Mouse (Mus musculus) hematopoietic stem cell, adult 5-6 weeks (primary cell): ENCODE results near the gene Fbxw2. TPM values are rescaled to one million over a fixed set of nuclear protein-coding genes. Genes with fewer than 3 reads are reported as not detected.
A peak's percentile ranks its signal among the peaks of the same experiment; 100 is the strongest.
"Not testable (repeated sequence)": the region's sequence is repeated elsewhere in the genome, so short reads cannot be mapped to it uniquely, and the experiment has no call there.

ENCODE experiments used
- ATAC-seq, 2 experiments: fragments of 125-278 bp in 1 of 2; replicated peaks in 1 of 2; 2 replicates each; pipeline ENCODE4 v1.8.0; 2016 to 2017; ENCODE audit warnings: inconsistent platforms in 2 of 2, mild to moderate bottlenecking in 2 of 2, moderate number of reproducible peaks in 2 of 2, low read depth in 1 of 2, moderate TSS enrichment in 1 of 2; ENCODE audit not compliant: low FRiP score in 2 of 2, poor library complexity in 2 of 2, severe bottlenecking in 2 of 2, insufficient read depth in 1 of 2, low TSS enrichment in 1 of 2
- total RNA-seq: library from RNA; stranded (forward); fragments of 172-1452, 232-1000 nt; gene quantifications from 2 replicates; pipeline ENCODE4 v1.2.3, GENCODE M21; 2017

Gene Fbxw2
- total RNA-seq, 1 experiment from 2014 or later = 76.7 TPM

DNA sequence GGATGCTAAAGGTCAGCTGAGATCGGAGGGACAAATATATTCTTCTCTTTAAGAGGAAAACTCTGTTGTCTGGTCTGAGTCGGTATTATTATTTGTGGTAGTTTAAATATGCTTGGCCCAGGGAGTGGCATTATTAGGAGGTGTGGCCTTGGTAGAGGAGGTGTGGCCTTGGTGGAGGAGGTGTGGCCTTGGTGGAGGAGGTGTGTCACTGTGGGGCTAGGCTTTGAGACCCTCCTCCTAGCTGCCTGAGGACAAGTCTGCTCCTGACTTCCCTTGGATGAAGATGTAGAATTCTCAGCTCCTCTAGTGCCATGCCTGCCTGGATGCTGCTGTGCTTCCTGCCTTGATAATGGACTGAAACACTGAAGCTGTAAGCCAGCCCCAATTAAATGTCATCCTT is 31.6 kb downstream of the Fbxw2 start:
- no peak for ATAC-seq

DNA sequence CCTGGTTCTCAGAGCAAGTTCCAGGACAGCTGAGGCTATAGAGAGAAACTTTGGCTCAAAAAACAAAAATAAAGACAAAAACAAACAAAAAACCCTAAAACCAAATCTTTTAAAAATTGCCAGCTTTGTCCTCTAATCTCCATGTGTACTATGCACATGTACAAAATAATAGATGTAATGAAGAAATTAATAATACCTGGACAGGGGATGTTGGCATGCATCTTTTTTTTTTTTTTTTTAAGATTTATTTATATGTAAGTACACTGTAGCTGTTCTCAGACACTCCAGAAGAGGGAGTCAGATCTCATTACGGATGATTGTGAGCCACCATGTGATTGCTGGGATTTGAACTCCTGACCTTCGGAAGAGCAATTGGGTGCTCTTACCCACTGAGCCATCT is 33.6 kb downstream of the Fbxw2 start:
- ATAC-seq = not testable (repeated sequence)

- peak; percentile 89 to 94 for ATAC-seq
These were observed 35.8 kb downstream of the Fbxw2 start for GRCm38 (mm10) chr2:34790282-34790681.

DNA sequence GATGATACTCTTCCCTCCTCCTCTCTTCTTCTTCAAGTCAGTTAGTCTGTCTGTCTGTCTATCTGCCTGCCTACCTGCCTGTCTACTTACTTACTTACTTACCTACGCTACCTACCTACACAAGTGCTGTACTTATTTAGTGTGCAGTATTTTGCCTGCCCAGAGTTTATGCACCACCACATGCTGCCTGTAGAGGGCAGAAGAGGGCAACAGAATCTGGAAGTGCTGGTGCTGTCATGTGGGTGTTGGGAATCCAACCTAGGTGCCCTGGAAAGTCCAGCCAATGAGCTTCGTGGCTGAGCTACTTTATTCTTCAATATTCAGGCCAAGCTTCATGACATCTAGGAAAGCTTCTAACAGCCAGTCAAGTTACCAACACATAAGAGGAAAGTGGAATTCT is 42.0 kb downstream of the Fbxw2 start:
- ATAC-seq = peak; percentile 63 to 65; a peak in 3 of 4 replicates

GRCm38 (mm10) chr2:34783064-34784020 is 42.8 kb downstream of the Fbxw2 start:
- ATAC-seq = peak; percentile 18 to 65; a peak in 2 of 4 replicates

- ATAC-seq = no peak
These were observed 48.8 kb downstream of the Fbxw2 start for GRCm38 (mm10) chr2:34777237-34777868.

DNA sequence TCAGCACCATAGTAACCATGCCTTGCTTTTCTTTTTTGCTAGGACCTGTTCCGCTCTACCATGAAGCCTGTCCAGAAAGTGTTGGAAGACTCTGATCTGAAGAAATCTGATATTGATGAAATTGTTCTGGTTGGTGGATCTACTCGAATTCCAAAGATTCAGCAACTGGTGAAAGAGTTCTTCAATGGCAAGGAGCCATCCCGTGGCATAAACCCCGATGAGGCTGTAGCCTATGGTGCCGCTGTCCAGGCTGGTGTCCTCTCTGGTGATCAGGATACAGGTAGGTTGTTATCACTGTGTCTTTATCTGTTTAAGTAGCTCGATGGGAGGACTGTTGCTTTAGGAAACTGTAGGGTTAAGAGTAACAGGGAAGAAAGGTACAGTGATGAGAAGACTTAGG is 51.6 kb downstream of the Fbxw2 start:
- no peak for ATAC-seq

GRCm38 (mm10) chr2:34773673-34774072 is 52.4 kb downstream of the Fbxw2 start:
- no peak for ATAC-seq

DNA sequence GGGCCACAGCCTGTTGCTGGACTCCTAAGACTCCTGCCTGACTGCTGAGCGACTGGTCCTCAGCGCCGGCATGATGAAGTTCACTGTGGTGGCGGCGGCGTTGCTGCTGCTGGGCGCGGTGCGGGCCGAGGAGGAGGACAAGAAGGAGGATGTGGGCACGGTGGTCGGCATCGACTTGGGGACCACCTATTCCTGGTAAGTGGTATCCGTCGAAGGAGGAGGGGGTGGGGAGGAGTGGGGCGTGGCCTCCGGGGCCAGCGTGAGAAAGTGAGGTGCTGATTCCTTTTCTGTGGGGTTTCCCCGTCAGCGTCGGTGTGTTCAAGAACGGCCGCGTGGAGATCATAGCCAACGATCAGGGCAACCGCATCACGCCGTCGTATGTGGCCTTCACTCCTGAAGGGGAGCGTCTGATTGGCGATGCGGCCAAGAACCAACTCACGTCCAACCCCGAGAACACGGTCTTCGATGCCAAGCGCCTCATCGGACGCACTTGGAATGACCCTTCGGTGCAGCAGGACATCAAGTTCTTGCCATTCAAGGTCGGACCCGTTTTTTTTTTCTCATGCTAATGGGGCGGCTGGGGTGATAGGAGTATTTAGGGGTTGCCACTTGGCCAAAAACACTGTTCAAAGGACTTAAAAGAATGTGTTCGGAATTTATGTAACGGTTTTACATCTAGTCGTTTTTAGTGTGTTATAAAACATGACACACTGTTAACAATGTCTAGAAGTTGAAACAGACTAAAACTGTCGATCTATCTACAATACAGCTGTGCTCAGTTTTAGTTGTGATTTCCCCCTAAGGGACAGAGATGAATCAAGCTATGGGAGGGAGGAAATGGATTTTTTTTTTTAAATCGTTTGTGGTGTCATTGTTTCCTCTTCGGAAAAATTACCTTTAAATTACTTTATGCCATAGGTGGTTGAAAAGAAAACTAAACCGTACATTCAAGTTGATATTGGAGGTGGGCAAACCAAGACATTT is 53.6 kb downstream of the Fbxw2 start:
- ATAC-seq = no peak; a peak in 2 of 4 replicates

DNA sequence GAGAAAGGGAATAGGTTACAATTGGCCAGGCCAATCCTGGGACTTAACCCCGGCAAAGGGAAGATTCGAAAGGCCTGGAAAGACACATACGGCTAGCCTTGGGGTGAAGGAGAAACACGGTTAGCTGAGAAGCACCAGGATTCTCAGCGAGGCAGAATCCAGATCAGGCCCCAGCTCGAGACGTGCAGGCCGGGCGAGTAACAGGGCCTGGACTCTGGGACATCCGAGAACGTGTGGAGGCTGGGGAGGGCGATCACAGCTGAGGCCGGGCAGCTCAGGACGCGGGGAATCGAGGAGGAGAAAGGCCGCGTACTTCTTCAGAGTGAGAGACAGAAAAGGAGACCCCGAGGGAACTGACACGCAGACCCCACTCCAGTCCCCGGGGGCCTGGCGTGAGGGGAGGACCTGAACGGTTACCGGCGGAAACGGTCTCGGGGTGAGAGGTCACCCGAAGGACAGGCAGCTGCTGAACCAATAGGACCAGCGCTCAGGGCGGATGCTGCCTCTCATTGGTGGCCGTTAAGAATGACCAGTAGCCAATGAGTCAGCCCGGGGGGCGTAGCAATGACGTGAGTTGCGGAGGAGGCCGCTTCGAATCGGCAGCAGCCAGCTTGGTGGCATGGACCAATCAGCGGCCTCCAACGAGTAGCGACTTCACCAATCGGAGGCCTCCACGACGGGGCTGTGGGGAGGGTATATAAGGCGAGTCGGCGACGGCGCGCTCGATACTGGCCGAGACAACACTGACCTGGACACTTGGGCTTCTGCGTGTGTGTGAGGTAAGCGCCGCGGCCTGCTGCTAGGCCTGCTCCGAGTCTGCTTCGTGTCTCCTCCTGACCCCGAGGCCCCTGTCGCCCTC is 54.5 kb downstream of the Fbxw2 start, which contains the start of gene Hspa5:
TSS of gene Hspa5 (plus strand) at position 603 of the 859 bp plus-strand sequence.
- peak; percentile 95 to 97 for ATAC-seq

- ATAC-seq = no peak
These were observed 55.2 kb downstream of the Fbxw2 start for GRCm38 (mm10) chr2:34770951-34771350.

DNA sequence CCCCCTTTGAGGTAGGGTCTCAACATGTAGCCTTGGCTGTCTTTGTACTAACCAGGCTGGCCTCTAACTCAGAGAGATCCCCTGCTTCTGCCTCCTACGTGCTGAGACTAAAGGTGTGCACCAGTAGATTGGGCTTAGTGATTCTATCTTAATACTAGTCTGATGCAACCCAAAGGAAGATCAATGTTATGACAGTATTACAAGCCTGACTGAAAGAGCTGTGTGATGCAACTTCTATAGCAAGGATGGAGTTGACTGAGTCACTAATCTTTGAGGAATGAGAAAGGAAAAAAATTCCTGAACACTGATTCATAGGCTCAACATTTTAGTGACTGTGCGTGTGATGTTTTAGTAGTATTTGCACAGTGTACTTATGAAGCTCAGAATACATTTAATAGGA is 56.1 kb downstream of the Fbxw2 start:
- ATAC-seq = no peak

- ATAC-seq = no peak
These were observed 61.3 kb downstream of the Fbxw2 start for GRCm38 (mm10) chr2:34764801-34765200.

GRCm38 (mm10) chr2:34762872-34763271 is 63.2 kb downstream of the Fbxw2 start:
- ATAC-seq = no peak

DNA sequence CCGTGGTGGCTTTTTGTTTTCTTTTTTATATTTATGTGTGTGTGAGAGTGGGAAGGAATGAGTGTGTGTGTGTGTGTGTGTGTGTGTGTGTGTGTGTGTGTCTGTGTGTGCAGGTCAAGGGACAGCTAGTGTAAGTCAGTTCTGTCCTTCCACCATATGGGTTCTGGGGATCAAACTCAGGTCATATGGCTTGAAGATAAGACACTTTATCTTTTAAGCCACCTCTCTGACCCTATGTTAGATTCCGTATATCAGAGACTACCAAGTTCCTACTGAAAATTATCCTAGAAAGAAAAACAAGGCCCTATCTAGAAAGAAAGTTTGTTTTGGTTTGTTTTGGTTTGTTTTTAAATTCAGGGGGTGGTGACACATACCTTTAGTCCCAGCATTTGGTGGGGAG is 63.9 kb downstream of the Fbxw2 start:
- no peak for ATAC-seq

- not testable (repeated sequence) for ATAC-seq
These were observed 64.8 kb downstream of the Fbxw2 start for GRCm38 (mm10) chr2:34761272-34761671.
